Mouse (Mus musculus): ENCODE results near the gene Serpine2. TPM values are rescaled to one million over a fixed set of nuclear protein-coding genes. Genes with fewer than 3 reads are reported as not detected.

Gene Serpine2
- total and polyA plus RNA-seq, 2 experiments from 2014 or later, result 254 to 386 TPM

DNA sequence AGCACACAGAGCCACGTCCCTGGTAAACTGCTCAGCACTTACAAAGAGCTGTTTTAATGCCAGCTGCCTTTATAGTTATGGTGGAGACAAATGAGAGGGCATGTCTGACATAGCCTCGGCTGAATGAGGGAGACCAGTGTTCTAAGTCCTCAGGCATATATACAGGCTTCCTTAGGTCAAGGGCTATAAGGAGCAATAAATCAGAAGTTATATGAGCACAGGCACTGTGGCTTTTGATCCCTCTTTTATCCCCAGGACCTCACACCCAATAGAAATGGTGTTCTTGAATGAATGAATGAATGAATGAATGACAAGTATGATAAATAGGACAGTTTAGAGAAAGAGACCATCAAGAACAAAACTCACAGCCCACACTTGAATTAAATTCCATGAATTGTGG is 102.0 kb downstream of the Serpine2 start:
- no peaks in the 10 kb centered on the region for H3K9me3 ChIP-seq (ENCODE audit: low read length)
- TF ChIP-seq CTCF (IDR thresholded peaks at IDR 0.05), result no peak
- WGBS, result 46% methylated on average over 2 of the region's 2 CpGs
- no peak overlapping the region for H3K4me3 ChIP-seq (ENCODE audit: low read depth, low read length)
- H3K9ac ChIP-seq (replicated peaks; ENCODE audit: low read length, poor library complexity, severe bottlenecking), result 0 out of 2 replicates have a peak overlapping the region, but pooled peaks have one; percentile 8
- H3K4me2 ChIP-seq (ENCODE audit: low read depth, low read length, poor library complexity, severe bottlenecking), result 0 out of 2 replicates have a peak overlapping the region, but pooled peaks have one; percentile 77
- no peaks in the 10 kb centered on the region for H3K27me3 ChIP-seq (ENCODE audit: insufficient read depth, low read length)
- ATAC-seq (ENCODE audit: low FRiP score) (no peak), DNase-seq (ENCODE audit: low spot score) (no peak)
- no peak overlapping the region for H3K27ac ChIP-seq (ENCODE audit: low read depth, low read length)
- peaks cover 8% of the 10 kb centered on the region; the same call in 1 of the 2 replicates for H3K4me1 ChIP-seq (ENCODE audit: insufficient read depth, low read length)
- H3K36me3 ChIP-seq (ENCODE audit: insufficient read depth, low read length), result no peaks in the 10 kb centered on the region

GRCm38 (mm10) chr1:79757597-79757996 is 103.4 kb downstream of the Serpine2 start:
- WGBS, result 79% methylated on average over 4 of the region's 4 CpGs
- H3K27ac ChIP-seq (ENCODE audit: low read depth, low read length), result no peak overlapping the region
- DNase-seq (ENCODE audit: low spot score), result no peak
- H3K36me3 ChIP-seq (ENCODE audit: insufficient read depth, low read length), result no peaks in the 10 kb centered on the region
- no peaks in the 10 kb centered on the region for H3K9me3 ChIP-seq (ENCODE audit: low read length)
- no peak overlapping the region for H3K4me3 ChIP-seq (ENCODE audit: low read depth, low read length)
- H3K4me2 ChIP-seq (ENCODE audit: low read depth, low read length, poor library complexity, severe bottlenecking), result no peak overlapping the region
- H3K4me1 ChIP-seq (ENCODE audit: insufficient read depth, low read length), result peaks cover 8% of the 10 kb centered on the region; the same call in 1 of the 2 replicates
- ATAC-seq (ENCODE audit: low FRiP score), result no peak
- no peaks in the 10 kb centered on the region for H3K27me3 ChIP-seq (ENCODE audit: insufficient read depth, low read length)
- H3K9ac ChIP-seq (replicated peaks; ENCODE audit: low read length, poor library complexity, severe bottlenecking), result no peak overlapping the region
- no peak for TF ChIP-seq CTCF (IDR thresholded peaks at IDR 0.05)

- no peaks in the 10 kb centered on the region for H3K27me3 ChIP-seq (ENCODE audit: insufficient read depth, low read length)
- H3K4me1 ChIP-seq (ENCODE audit: insufficient read depth, low read length), result peaks cover 8% of the 10 kb centered on the region; the same call in 1 of the 2 replicates
- ATAC-seq (ENCODE audit: low FRiP score) (no peak), DNase-seq (ENCODE audit: low spot score) (no peak)
- H3K9ac ChIP-seq (replicated peaks; ENCODE audit: low read length, poor library complexity, severe bottlenecking), result no peak overlapping the region
- no peak for TF ChIP-seq CTCF (IDR thresholded peaks at IDR 0.05)
- 57% methylated on average over 7 of the region's 7 CpGs for WGBS
- no peak overlapping the region for H3K4me2 ChIP-seq (ENCODE audit: low read depth, low read length, poor library complexity, severe bottlenecking)
- no peak overlapping the region for H3K4me3 ChIP-seq (ENCODE audit: low read depth, low read length)
- no peak overlapping the region for H3K27ac ChIP-seq (ENCODE audit: low read depth, low read length)
- H3K9me3 ChIP-seq (ENCODE audit: low read length), result no peaks in the 10 kb centered on the region
- H3K36me3 ChIP-seq (ENCODE audit: insufficient read depth, low read length), result no peaks in the 10 kb centered on the region; the same call in 1 of the 2 replicates
Measured at GRCm38 (mm10) chr1:79757161-79757560, 103.8 kb downstream of the Serpine2 start.

GRCm38 (mm10) chr1:79756417-79756816 is 104.6 kb downstream of the Serpine2 start:
- H3K27ac ChIP-seq (ENCODE audit: low read depth, low read length), result no peak overlapping the region
- H3K27me3 ChIP-seq (ENCODE audit: insufficient read depth, low read length), result no peaks in the 10 kb centered on the region

DNA sequence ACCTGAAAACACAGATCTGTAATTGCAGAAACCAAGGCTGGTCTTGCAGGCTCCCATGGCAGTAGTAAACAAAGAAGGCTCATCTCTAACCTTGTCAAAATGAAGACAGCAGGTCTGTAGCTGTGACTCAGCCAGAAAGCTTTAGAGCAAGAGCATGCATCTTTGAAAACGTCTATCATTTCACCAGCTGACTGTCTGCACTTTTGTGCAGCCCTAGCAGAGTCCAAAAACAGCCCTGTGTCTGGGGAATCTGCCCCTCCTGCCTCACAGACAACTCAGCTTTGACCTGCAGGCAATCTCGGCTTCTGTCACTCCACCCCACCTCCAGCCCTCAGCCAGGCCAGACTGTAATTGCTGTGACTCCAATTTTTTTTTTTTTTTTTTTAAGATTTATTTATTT is 105.6 kb downstream of the Serpine2 start:
- H3K27me3 ChIP-seq (ENCODE audit: insufficient read depth, low read length), result no peaks in the 10 kb centered on the region
- H3K27ac ChIP-seq (ENCODE audit: low read depth, low read length), result no peak overlapping the region
- ATAC-seq (ENCODE audit: low FRiP score) (no peak), DNase-seq (ENCODE audit: low spot score) (no peak)
- WGBS, result 59% methylated on average over 2 of the region's 2 CpGs
- H3K4me2 ChIP-seq (ENCODE audit: low read depth, low read length, poor library complexity, severe bottlenecking), result no peak overlapping the region
- H3K4me3 ChIP-seq (ENCODE audit: low read depth, low read length), result no peak overlapping the region
- H3K9ac ChIP-seq (replicated peaks; ENCODE audit: low read length, poor library complexity, severe bottlenecking), result no peak overlapping the region
- TF ChIP-seq CTCF (IDR thresholded peaks at IDR 0.05), result no peak
- H3K9me3 ChIP-seq (ENCODE audit: low read length), result 0 out of 2 replicates have a peak, but pooled peaks cover 3% of the 10 kb centered on the region
- H3K36me3 ChIP-seq (ENCODE audit: insufficient read depth, low read length), result peaks cover 8% of the 10 kb centered on the region; the same call in 1 of the 2 replicates
- H3K4me1 ChIP-seq (ENCODE audit: insufficient read depth, low read length), result peaks cover 8% of the 10 kb centered on the region; the same call in 1 of the 2 replicates

More at GRCm38 (mm10) chr1:79756417-79756816, 104.6 kb downstream of the Serpine2 start:
- H3K4me3 ChIP-seq (ENCODE audit: low read depth, low read length), result no peak overlapping the region
- 91% methylated on average over 5 of the region's 5 CpGs for WGBS
- no peak for ATAC-seq (ENCODE audit: low FRiP score)
- H3K9me3 ChIP-seq (ENCODE audit: low read length), result 0 out of 2 replicates have a peak, but pooled peaks cover 2% of the 10 kb centered on the region
- H3K9ac ChIP-seq (replicated peaks; ENCODE audit: low read length, poor library complexity, severe bottlenecking), result no peak overlapping the region
- DNase-seq (ENCODE audit: low spot score), result no peak
- peaks cover 6% of the 10 kb centered on the region; the same call in 1 of the 2 replicates for H3K36me3 ChIP-seq (ENCODE audit: insufficient read depth, low read length)
- H3K4me2 ChIP-seq (ENCODE audit: low read depth, low read length, poor library complexity, severe bottlenecking), result no peak overlapping the region
- peaks cover 8% of the 10 kb centered on the region; the same call in 1 of the 2 replicates for H3K4me1 ChIP-seq (ENCODE audit: insufficient read depth, low read length)
- no peak for TF ChIP-seq CTCF (IDR thresholded peaks at IDR 0.05)

DNA sequence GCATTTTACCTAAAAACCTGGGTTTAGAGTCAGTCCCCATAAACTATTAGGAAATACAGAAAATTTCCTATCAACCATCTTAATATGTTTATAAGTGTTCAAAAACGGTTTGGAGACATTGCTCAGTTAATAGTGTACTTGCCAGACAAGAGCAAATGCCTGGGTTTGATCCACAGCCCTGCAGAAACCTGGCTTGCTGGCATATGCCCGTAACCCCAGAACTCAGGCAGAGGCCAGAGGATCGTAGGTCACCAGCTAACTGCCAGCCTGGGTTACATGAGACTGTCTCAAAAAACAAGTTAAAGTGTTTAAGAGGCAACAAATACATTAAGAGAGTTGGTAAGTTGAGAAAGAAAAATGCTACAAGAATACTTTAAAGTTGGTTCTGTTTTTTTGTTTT is 106.0 kb downstream of the Serpine2 start:
- no peaks in the 10 kb centered on the region for H3K27me3 ChIP-seq (ENCODE audit: insufficient read depth, low read length)
- H3K9me3 ChIP-seq (ENCODE audit: low read length), result 0 out of 2 replicates have a peak, but pooled peaks cover 3% of the 10 kb centered on the region
- no peak overlapping the region for H3K4me2 ChIP-seq (ENCODE audit: low read depth, low read length, poor library complexity, severe bottlenecking)
- no peak for ATAC-seq (ENCODE audit: low FRiP score)
- H3K4me3 ChIP-seq (ENCODE audit: low read depth, low read length), result no peak overlapping the region
- DNase-seq (ENCODE audit: low spot score), result no peak
- H3K36me3 ChIP-seq (ENCODE audit: insufficient read depth, low read length), result peaks cover 8% of the 10 kb centered on the region; the same call in 1 of the 2 replicates
- H3K4me1 ChIP-seq (ENCODE audit: insufficient read depth, low read length), result peaks cover 6% of the 10 kb centered on the region; the same call in 1 of the 2 replicates
- no peak overlapping the region for H3K27ac ChIP-seq (ENCODE audit: low read depth, low read length)
- TF ChIP-seq CTCF (IDR thresholded peaks at IDR 0.05), result no peak
- no peak overlapping the region for H3K9ac ChIP-seq (replicated peaks; ENCODE audit: low read length, poor library complexity, severe bottlenecking)
- WGBS, result 90% methylated on average over 3 of the region's 3 CpGs

All from midbrain, postnatal 0 days (tissue).